Comparison of ENCODE assay signal across 32 mouse cellular contexts in the genomic region with DNA sequence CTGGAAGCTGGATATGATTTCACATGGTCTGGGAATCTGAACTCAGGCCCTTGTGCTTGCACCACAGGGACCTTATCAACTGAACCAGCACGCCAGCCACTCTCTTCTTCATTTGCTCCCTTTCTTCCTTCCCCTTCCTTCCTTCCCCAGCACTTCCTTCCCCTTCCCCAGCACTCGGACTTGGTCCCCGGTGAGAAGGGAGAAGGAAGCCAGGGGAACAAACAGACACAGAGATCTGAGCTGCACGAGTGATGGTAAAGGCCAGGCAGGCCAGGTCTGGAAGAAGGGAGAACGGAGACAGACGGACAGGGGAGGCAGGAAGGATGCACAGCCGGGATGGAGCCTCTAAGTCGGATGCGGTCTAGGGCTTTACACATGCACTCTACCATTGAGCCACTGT. TPM values are rescaled to one million over a fixed set of nuclear protein-coding genes. Genes with fewer than 3 reads are reported as not detected.
A peak's percentile ranks its signal among the peaks of the same experiment; 100 is the strongest.
DNase-seq lines count a peak whose midpoint lies in the region; ATAC-seq lines count a peak whose summit lies in the region.
"Had no signal": no experiment of that assay in that cellular context is flagged by ENCODE, and none has a peak within 500 bp of the region (broad histone marks: within the 10 kb centered on the region; RNA-seq: fewer than 3 reads in every experiment).

No protein-coding gene starts in this region.

- H3K9ac ChIP-seq in hindbrain, embryonic 11.5 days (ENCODE audit: low read depth, low read length): 0 out of 2 replicates have a peak overlapping the region, but pooled peaks have one; percentile 19
- no peak overlapping the region for H3K9ac ChIP-seq in hindbrain, embryonic 14.5 days
- H3K9ac ChIP-seq: embryonic facial prominence, embryonic 13.5 days; forebrain, embryonic 12.5 days; forebrain, embryonic 15.5 days; heart, embryonic 12.5 days; heart, embryonic 15.5 days; hindbrain, embryonic 12.5 days; intestine, embryonic 15.5 days had no signal

- H3K4me2 ChIP-seq in hindbrain, embryonic 11.5 days (replicated peaks; ENCODE audit: low read depth, low read length): no peak overlapping the region
- no peak overlapping the region for H3K4me2 ChIP-seq in hindbrain, embryonic 14.5 days (replicated peaks)
- H3K4me2 ChIP-seq: embryonic facial prominence, embryonic 13.5 days; forebrain, embryonic 12.5 days; forebrain, embryonic 15.5 days; heart, embryonic 12.5 days; heart, embryonic 15.5 days; hindbrain, embryonic 12.5 days; intestine, embryonic 15.5 days had no signal

- H3K4me1 ChIP-seq in hindbrain, embryonic 11.5 days (replicated peaks; ENCODE audit: control insufficient read depth, insufficient read depth, low read length): no peaks in the 10 kb centered on the region
- H3K4me1 ChIP-seq in hindbrain, embryonic 14.5 days (replicated peaks; ENCODE audit: control insufficient read depth, insufficient read depth, low read length): no peaks in the 10 kb centered on the region
- H3K4me1 ChIP-seq in megakaryocyte, embryonic 14.5 days: peaks cover 39% of the 10 kb centered on the region
- H3K4me1 ChIP-seq: forebrain, embryonic 12.5 days had no signal

- H3K27ac ChIP-seq in hindbrain, embryonic 11.5 days (ENCODE audit: low read depth, low read length): no peak overlapping the region
- no peak overlapping the region for H3K27ac ChIP-seq in hindbrain, embryonic 14.5 days
- H3K27ac ChIP-seq: embryonic facial prominence, embryonic 10.5 days; embryonic facial prominence, embryonic 13.5 days; forebrain, embryonic 12.5 days; forebrain, embryonic 15.5 days; heart, embryonic 15.5 days; hindbrain, embryonic 12.5 days; intestine, embryonic 15.5 days had no signal

- 84% methylated on average over 8 of the region's 9 CpGs for WGBS in hindbrain, embryonic 11.5 days
- WGBS in hindbrain, embryonic 14.5 days: 78% methylated on average over 9 of the region's 9 CpGs

- no peaks in the 10 kb centered on the region for H3K27me3 ChIP-seq in hindbrain, embryonic 11.5 days (ENCODE audit: control insufficient read depth, insufficient read depth, low read length)
- no peaks in the 10 kb centered on the region for H3K27me3 ChIP-seq in hindbrain, embryonic 14.5 days (ENCODE audit: control insufficient read depth, insufficient read depth, low read length)
- H3K27me3 ChIP-seq in megakaryocyte, embryonic 14.5 days (replicated peaks): no peaks in the 10 kb centered on the region
- H3K27me3 ChIP-seq: CH12.LX; embryonic facial prominence, embryonic 13.5 days; forebrain, embryonic 12.5 days; forebrain, embryonic 15.5 days; heart, embryonic 12.5 days; heart, embryonic 15.5 days; hindbrain, embryonic 12.5 days; intestine, embryonic 15.5 days; Patski had no signal

- H3K36me3 ChIP-seq in hindbrain, embryonic 11.5 days (ENCODE audit: control insufficient read depth, insufficient read depth, low read length): no peaks in the 10 kb centered on the region
- no peaks in the 10 kb centered on the region for H3K36me3 ChIP-seq in hindbrain, embryonic 14.5 days (replicated peaks; ENCODE audit: control insufficient read depth, insufficient read depth)
- no peaks in the 10 kb centered on the region for H3K36me3 ChIP-seq in megakaryocyte, embryonic 14.5 days (replicated peaks; ENCODE audit: low read length)
- H3K36me3 ChIP-seq: embryonic facial prominence, embryonic 10.5 days; embryonic facial prominence, embryonic 13.5 days; forebrain, embryonic 12.5 days; forebrain, embryonic 15.5 days; heart, embryonic 12.5 days; heart, embryonic 15.5 days; hindbrain, embryonic 12.5 days; intestine, embryonic 15.5 days had no signal

- no peak for ATAC-seq in hindbrain, embryonic 11.5 days (ENCODE audit: low FRiP score)
- ATAC-seq in hindbrain, embryonic 14.5 days (ENCODE audit: low FRiP score): no peak
- ATAC-seq in common myeloid progenitor, adult 5-6 weeks (replicated peaks; ENCODE audit: low read depth, poor library complexity, severe bottlenecking): 0 out of 2 replicates have a peak, but pooled peaks have one; percentile 15
- ATAC-seq in monocyte, adult 5-6 weeks (replicated peaks; ENCODE audit: insufficient number of reproducible peaks, low FRiP score, low TSS enrichment, poor library complexity, severe bottlenecking): no peak
- ATAC-seq: forebrain, embryonic 15.5 days; hindbrain, embryonic 16.5 days; intestine, embryonic 15.5 days; Patski had no signal

- no peak overlapping the region for H3K4me3 ChIP-seq in hindbrain, embryonic 11.5 days (ENCODE audit: low read depth, low read length)
- no peak overlapping the region for H3K4me3 ChIP-seq in hindbrain, embryonic 14.5 days (replicated peaks; ENCODE audit: low read length)
- H3K4me3 ChIP-seq in megakaryocyte, embryonic 14.5 days (replicated peaks): peak overlapping the region; percentile 53
- H3K4me3 ChIP-seq: embryonic facial prominence, embryonic 10.5 days; embryonic facial prominence, embryonic 13.5 days; erythroblast, embryonic 14.5 days; forebrain, embryonic 12.5 days; forebrain, embryonic 15.5 days; heart, embryonic 12.5 days; heart, embryonic 15.5 days; hindbrain, embryonic 12.5 days; intestine, embryonic 15.5 days had no signal

- no peaks in the 10 kb centered on the region for H3K9me3 ChIP-seq in hindbrain, embryonic 11.5 days (ENCODE audit: control insufficient read depth, low read length)
- no peaks in the 10 kb centered on the region for H3K9me3 ChIP-seq in hindbrain, embryonic 14.5 days (ENCODE audit: control insufficient read depth, low read length)
- no peaks in the 10 kb centered on the region for H3K9me3 ChIP-seq in megakaryocyte, embryonic 14.5 days
- H3K9me3 ChIP-seq: embryonic facial prominence, embryonic 10.5 days; embryonic facial prominence, embryonic 13.5 days; forebrain, embryonic 12.5 days; forebrain, embryonic 15.5 days; heart, embryonic 12.5 days; heart, embryonic 15.5 days; hindbrain, embryonic 12.5 days; intestine, embryonic 15.5 days had no signal

- no peak for DNase-seq in hindbrain, embryonic 11.5 days (ENCODE audit: low spot score)
- DNase-seq in hindbrain, embryonic 14.5 days (ENCODE audit: low spot score): no peak
- no peak for DNase-seq in layer of hippocampus, adult 18-20 months (ENCODE audit: low spot score in 2 of 2)
- DNase-seq: adrenal gland, postnatal 10 days; adrenal gland, postnatal 36 days; B cell, adult 2 months; cerebellum, adult 11 months; cerebellum, adult 2 months; cerebellum, adult 9-11 months; cerebellum, postnatal 25 days; embryo, embryonic 11 days; gastrocnemius, postnatal 10 days; gastrocnemius, postnatal 36 days; heart, adult 18-20 months; heart, postnatal 10 days; heart, postnatal 4 days; kidney, adult 18-20 months had no signal

RNA-seq across cellular contexts. Expression of gene Pds5a, which starts 5.2 kb away (rescaled TPM):
- polyA plus RNA-seq in hindbrain, embryonic 11.5 days (2014; fragmentation: Nextera tagmentation; extraction: Ambion mirVana): 114 and 125 TPM in 2 replicates
- 54.9 and 56.6 TPM in 2 replicates for polyA plus RNA-seq in hindbrain, embryonic 14.5 days (2014; fragmentation: Nextera tagmentation; extraction: Ambion mirVana)
- total RNA-seq in common myeloid progenitor, adult 5-6 weeks (2017): 242 and 296 TPM in 2 replicates
- polyA plus RNA-seq in megakaryocyte, embryonic 14.5 days (2012; ENCODE audit: insufficient read depth, low replicate concordance): 1.8 and 4.8 TPM in 2 replicates
- 10 to 100 TPM; 79.3 to 80.0 TPM for total RNA-seq in layer of hippocampus, adult 18-20 months (2021)
- 172 to 257 TPM (median 179 TPM) in 3 replicates for total RNA-seq in monocyte, adult 5-6 weeks (2017)
